Mouse (Mus musculus): ENCODE measurements around the gene Cmbl.

DNA sequence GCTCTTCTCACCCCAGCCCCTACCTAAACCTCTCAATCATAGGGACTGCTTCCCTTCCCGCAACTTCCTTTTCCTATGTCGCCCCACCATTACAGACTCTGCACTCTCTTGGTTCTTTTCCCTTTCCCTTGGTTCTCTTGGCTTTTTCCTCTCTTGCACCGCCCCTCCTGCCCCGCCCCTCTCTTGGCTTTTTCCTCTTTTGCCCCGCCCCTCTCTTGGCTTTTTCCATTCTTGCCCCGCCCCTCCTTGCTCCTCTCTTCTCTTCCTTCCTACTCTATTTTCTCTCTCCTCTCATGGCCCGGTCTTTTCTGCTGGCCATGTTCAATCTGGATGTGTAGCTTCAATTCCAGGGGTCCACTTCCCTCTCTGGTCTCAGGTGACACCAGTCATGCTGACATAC lies 2.2 kb downstream of the Cmbl start:
- TF ChIP-seq EP300 (IDR thresholded peaks at IDR 0.05; ENCODE audit: low read depth): no peak
- no peak for TF ChIP-seq CTCF (IDR thresholded peaks at IDR 0.05; ENCODE audit: low read depth)

Measured in heart, postnatal 0 days (tissue).